Mouse (Mus musculus) heart, embryonic 16.5 days (tissue): ENCODE results near the gene Ephb1. TPM values are rescaled to one million over a fixed set of nuclear protein-coding genes. Genes with fewer than 3 reads are reported as not detected.

ENCODE experiments used
- ATAC-seq: fragments of 200-750 bp; cut with Nextera tagmentation; replicated peaks from 2 replicates; pipeline ENCODE4 v1.8.0; 2017; ENCODE audit warnings: moderate number of reproducible peaks; ENCODE audit not compliant: insufficient read depth, low FRiP score; ENCODE audit errors: extremely low read depth
- H3K27ac ChIP-seq: fragments of 300-500 bp; sonication (generic); 2 replicates; pipeline ENCODE4 v1.5.1; 2014; ENCODE audit warnings: mild to moderate bottlenecking, low read length, control low read depth, moderate library complexity
- H3K27me3 ChIP-seq: fragments of 300-500 bp; sonication (generic); 2 replicates; pipeline ENCODE4 v1.6.1; 2014; ENCODE audit warnings: low read length, mixed read lengths; ENCODE audit not compliant: control insufficient read depth, insufficient read depth
- H3K36me3 ChIP-seq: fragments of 300-500 bp; sonication (generic); 2 replicates; pipeline ENCODE4 v1.6.1; 2014; ENCODE audit not compliant: control insufficient read depth, insufficient read depth
- H3K4me1 ChIP-seq: fragments of 300-500 bp; sonication (generic); 2 replicates; pipeline ENCODE4 v1.6.1; 2014; ENCODE audit warnings: low read length, mixed read lengths; ENCODE audit not compliant: control insufficient read depth, insufficient read depth
- H3K4me2 ChIP-seq: fragments of 300-500 bp; sonication (generic); 2 replicates; pipeline ENCODE4 v1.6.1; 2014; ENCODE audit warnings: low read depth, mild to moderate bottlenecking, control low read depth, low read length
- H3K4me3 ChIP-seq: fragments of 300-500 bp; sonication (generic); 2 replicates; pipeline ENCODE4 v1.5.1; 2014; ENCODE audit warnings: mild to moderate bottlenecking, control low read depth, low read length
- H3K9ac ChIP-seq: fragments of 300-500 bp; sonication (generic); 2 replicates; pipeline ENCODE4 v1.6.1; 2014; ENCODE audit warnings: low read length, control low read depth
- H3K9me3 ChIP-seq: fragments of 300-500 bp; sonication (generic); replicated peaks from 2 replicates; pipeline ENCODE4 v1.6.1; 2016; ENCODE audit warnings: low read length; ENCODE audit not compliant: control insufficient read depth
- WGBS: fragments of 180-500 bp; shearing (Covaris S2); extraction: QIAGEN DNeasy Blood & Tissue Kit; methylation state at CpG from one replicate; pipeline ENCODE4 v1.1.7; 2014; 5-methylcytosine and 5-hydroxymethylcytosine counted together
- polyA plus RNA-seq: library from polyadenylated mRNA; unstranded; fragments of >200 nt; fragmentation: Nextera tagmentation; extraction: Ambion mirVana; gene quantifications from 2 replicates; pipeline ENCODE4 v1.2.1, GENCODE M21; 2015

Ephb1 gene
- polyA plus RNA-seq, 1 experiment from 2014 or later, result 1.1 TPM

GRCm38 (mm10) chr9:102036132-102036531 is 318.4 kb downstream of the Ephb1 start:
- Histone ChIP-seq H3K27me3 (no peaks in the 10 kb centered on the region), H3K4me1 (no peaks in the 10 kb centered on the region), H3K4me3 (no peak overlapping the region), H3K27ac (no peak overlapping the region), H3K9ac (no peak overlapping the region), H3K4me2 (no peak overlapping the region), H3K36me3 (no peaks in the 10 kb centered on the region), H3K9me3 (no peaks in the 10 kb centered on the region)
- ATAC-seq, result no peak
- 69% methylated on average over 5 of the region's 5 CpGs for WGBS

DNA sequence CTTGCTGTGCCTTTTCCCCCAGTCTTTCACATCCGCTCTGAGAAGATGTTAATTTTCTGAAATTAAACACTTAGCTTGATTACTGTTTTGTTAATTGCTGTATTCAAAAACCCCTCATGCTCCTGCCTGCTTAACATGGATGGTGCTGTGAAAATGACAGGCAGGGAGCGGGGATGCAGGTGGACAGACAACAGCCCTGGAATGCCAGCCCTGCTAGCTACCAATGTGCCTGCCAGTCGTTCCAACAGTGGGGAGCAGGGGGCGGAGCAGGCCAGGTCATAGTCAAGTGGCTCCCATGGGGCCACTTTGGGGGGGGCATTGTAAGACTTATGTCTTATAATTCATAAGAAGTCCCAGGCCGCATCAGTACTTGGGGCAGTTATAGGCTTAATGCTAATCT is 321.3 kb downstream of the Ephb1 start:
- Histone ChIP-seq H3K27ac (no peak overlapping the region), H3K4me1 (no peaks in the 10 kb centered on the region), H3K36me3 (no peaks in the 10 kb centered on the region), H3K9ac (no peak overlapping the region), H3K27me3 (no peaks in the 10 kb centered on the region), H3K4me3 (no peak overlapping the region), H3K9me3 (no peaks in the 10 kb centered on the region), H3K4me2 (no peak overlapping the region)
- 75% methylated on average over 5 of the region's 5 CpGs for WGBS
- no peak for ATAC-seq

DNA sequence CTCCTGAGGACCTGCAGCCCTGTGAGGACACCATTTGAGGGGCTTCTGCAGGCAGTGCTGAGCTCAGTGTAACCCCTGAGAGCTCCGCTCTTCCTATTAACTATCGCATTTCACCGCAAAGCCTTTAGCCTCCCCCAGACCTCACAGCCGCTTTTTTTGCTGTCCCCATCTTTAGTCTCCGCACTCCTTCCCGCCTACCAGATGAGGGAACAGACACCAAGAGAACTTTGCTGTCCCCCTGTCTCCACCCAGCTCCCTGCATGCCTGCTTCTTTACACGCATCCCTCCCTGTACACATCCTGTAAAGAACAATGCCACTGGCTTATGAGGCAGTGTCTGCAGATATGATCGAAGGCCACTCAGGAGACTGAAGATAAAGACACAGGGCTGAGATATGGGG is 322.1 kb downstream of the Ephb1 start:
- Histone ChIP-seq H3K27me3 (no peaks in the 10 kb centered on the region), H3K4me3 (no peak overlapping the region), H3K9me3 (no peaks in the 10 kb centered on the region), H3K27ac (no peak overlapping the region), H3K4me2 (no peak overlapping the region), H3K4me1 (no peaks in the 10 kb centered on the region), H3K36me3 (no peaks in the 10 kb centered on the region), H3K9ac (no peak overlapping the region)
- 55% methylated on average over 8 of the region's 8 CpGs for WGBS
- ATAC-seq, result no peak

DNA sequence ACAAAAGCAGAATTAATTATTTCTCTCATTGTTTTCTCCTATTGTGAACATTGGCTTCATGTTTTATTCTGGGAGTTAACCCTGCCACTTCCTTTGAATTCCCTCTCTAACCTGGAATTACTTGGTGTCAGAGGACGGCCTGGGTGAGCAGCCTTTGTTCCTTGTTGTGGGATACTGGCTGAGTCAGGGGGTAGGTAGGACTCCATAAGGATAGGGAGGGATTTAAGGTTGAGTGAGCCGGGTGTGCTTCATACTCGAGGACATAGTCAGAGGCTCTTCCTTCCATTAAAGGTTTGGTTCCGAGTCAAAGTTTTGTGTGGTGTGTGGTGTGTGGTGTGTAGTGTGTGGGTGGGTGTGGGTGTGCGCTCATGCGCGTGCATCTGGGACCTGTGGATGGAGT is 324.8 kb downstream of the Ephb1 start:
- 76% methylated on average over 7 of the region's 7 CpGs for WGBS
- no peak for ATAC-seq

GRCm38 (mm10) chr9:102026136-102026535 is 328.4 kb downstream of the Ephb1 start:
- WGBS, result 76% methylated on average over 2 of the region's 2 CpGs
- no peak overlapping the region for H3K4me3 ChIP-seq
- no peak overlapping the region for H3K4me2 ChIP-seq
- H3K4me1 ChIP-seq, result no peaks in the 10 kb centered on the region
- no peaks in the 10 kb centered on the region for H3K9me3 ChIP-seq
- H3K36me3 ChIP-seq, result no peaks in the 10 kb centered on the region
- H3K9ac ChIP-seq, result no peak overlapping the region
- H3K27me3 ChIP-seq, result no peaks in the 10 kb centered on the region
- no peak overlapping the region for H3K27ac ChIP-seq
- no peak for ATAC-seq

More for the DNA sequence above, 324.8 kb downstream of the Ephb1 start:
- Histone ChIP-seq H3K36me3 (no peaks in the 10 kb centered on the region), H3K9me3 (no peaks in the 10 kb centered on the region), H3K4me2 (no peak overlapping the region), H3K9ac (no peak overlapping the region), H3K4me3 (no peak overlapping the region), H3K27me3 (no peaks in the 10 kb centered on the region), H3K27ac (no peak overlapping the region), H3K4me1 (no peaks in the 10 kb centered on the region)

- 79% methylated on average over 6 of the region's 6 CpGs for WGBS
- Histone ChIP-seq H3K27ac (no peak overlapping the region), H3K9me3 (peaks cover 1% of the 10 kb centered on the region), H3K27me3 (no peaks in the 10 kb centered on the region), H3K4me2 (no peak overlapping the region), H3K4me1 (no peaks in the 10 kb centered on the region), H3K4me3 (no peak overlapping the region), H3K9ac (no peak overlapping the region), H3K36me3 (no peaks in the 10 kb centered on the region)
- ATAC-seq, result no peak
These were observed 329.4 kb downstream of the Ephb1 start for GRCm38 (mm10) chr9:102025141-102025540.

GRCm38 (mm10) chr9:102015516-102015915 is 339.0 kb downstream of the Ephb1 start:
- Histone ChIP-seq H3K4me3 (no peak overlapping the region), H3K27me3 (no peaks in the 10 kb centered on the region), H3K4me1 (no peaks in the 10 kb centered on the region), H3K9me3 (peaks cover 6% of the 10 kb centered on the region), H3K9ac (no peak overlapping the region), H3K36me3 (no peaks in the 10 kb centered on the region), H3K27ac (no peak overlapping the region), H3K4me2 (no peak overlapping the region)
- no peak for ATAC-seq

- no peaks in the 10 kb centered on the region for H3K9me3 ChIP-seq
- no peak for ATAC-seq
These were observed 346.8 kb downstream of the Ephb1 start for GRCm38 (mm10) chr9:102007706-102008105.

GRCm38 (mm10) chr9:102006539-102006938 is 348.0 kb downstream of the Ephb1 start:
- no peaks in the 10 kb centered on the region for H3K9me3 ChIP-seq
- no peak overlapping the region for H3K9ac ChIP-seq
- no peaks in the 10 kb centered on the region for H3K36me3 ChIP-seq
- no peak overlapping the region for H3K4me3 ChIP-seq
- H3K27me3 ChIP-seq, result peaks cover 4% of the 10 kb centered on the region; the same call in 1 of the 2 replicates
- 45% methylated on average over 2 of the region's 2 CpGs for WGBS
- no peaks in the 10 kb centered on the region for H3K4me1 ChIP-seq
- no peak overlapping the region for H3K27ac ChIP-seq
- ATAC-seq, result no peak
- H3K4me2 ChIP-seq, result no peak overlapping the region

More at GRCm38 (mm10) chr9:102007706-102008105, 346.8 kb downstream of the Ephb1 start:
- no peak overlapping the region for H3K27ac ChIP-seq
- no peak overlapping the region for H3K4me3 ChIP-seq
- no peak overlapping the region for H3K9ac ChIP-seq
- no peaks in the 10 kb centered on the region for H3K36me3 ChIP-seq
- WGBS, result 62% methylated on average over 10 of the region's 10 CpGs
- H3K4me2 ChIP-seq, result no peak overlapping the region
- H3K4me1 ChIP-seq, result no peaks in the 10 kb centered on the region
- peaks cover 4% of the 10 kb centered on the region; the same call in 1 of the 2 replicates for H3K27me3 ChIP-seq

- H3K4me1 ChIP-seq, result no peaks in the 10 kb centered on the region
- H3K4me2 ChIP-seq, result no peak overlapping the region
- H3K9ac ChIP-seq, result no peak overlapping the region
- H3K9me3 ChIP-seq, result peaks cover 2% of the 10 kb centered on the region
- no peak overlapping the region for H3K4me3 ChIP-seq
- no peaks in the 10 kb centered on the region for H3K36me3 ChIP-seq
- peaks cover 4% of the 10 kb centered on the region; the same call in 1 of the 2 replicates for H3K27me3 ChIP-seq
- 77% methylated on average over 5 of the region's 5 CpGs for WGBS
- no peak for ATAC-seq
- H3K27ac ChIP-seq, result no peak overlapping the region
These were observed 351.6 kb downstream of the Ephb1 start for GRCm38 (mm10) chr9:102002920-102003319.
